Mouse (Mus musculus) heart, adult 2 months (tissue): Measurements from ENCODE around the gene Map4k5. TPM values are rescaled to one million over a fixed set of nuclear protein-coding genes. Genes with fewer than 3 reads are reported as not detected.

ENCODE experiments used
- DNase-seq, 2 experiments: peaks; one replicate each; pipeline ENCODE4 v3.0.0; 2021
- H3K27ac ChIP-seq: fragments of 200-600 bp; 2 replicates; pipeline ENCODE4 v1.8.1; 2022
- H3K27me3 ChIP-seq: fragments of 200-500 bp; 2 replicates; pipeline ENCODE4 v1.6.1; 2012; ENCODE audit warnings: mild to moderate bottlenecking, low read length, inconsistent platforms, mixed read lengths; ENCODE audit not compliant: control insufficient read depth, insufficient read depth
- H3K36me3 ChIP-seq: fragments of 200-500 bp; 2 replicates; pipeline ENCODE4 v1.6.1; 2012; ENCODE audit warnings: low read length, inconsistent platforms; ENCODE audit not compliant: control insufficient read depth, insufficient read depth
- H3K4me1 ChIP-seq: fragments of 200-500 bp; 2 replicates; pipeline ENCODE4 v1.6.1; 2011; ENCODE audit warnings: low read length; ENCODE audit not compliant: control insufficient read depth, insufficient read depth
- H3K4me3 ChIP-seq: fragments of 200-600 bp; 2 replicates; pipeline ENCODE4 v1.8.1; 2022
- H3K79me2 ChIP-seq: fragments of 200-500 bp; replicated peaks from 2 replicates; pipeline ENCODE4 v1.6.1; 2012; ENCODE audit warnings: mild to moderate bottlenecking, inconsistent platforms, low read length, moderate library complexity, mixed read lengths; ENCODE audit not compliant: control insufficient read depth, insufficient read depth
- H3K9ac ChIP-seq: fragments of 200-500 bp; 2 replicates; pipeline ENCODE4 v1.6.1; 2012; ENCODE audit warnings: low read depth, mild to moderate bottlenecking, control low read depth, inconsistent platforms, low read length, mixed read lengths
- CTCF ChIP-seq: fragments of 200-600 bp; IDR thresholded peaks from 2 replicates; pipeline ENCODE4 v1.8.1; 2022; ENCODE audit warnings: antibody characterized with exemption, mild to moderate bottlenecking, moderate library complexity
- EP300 ChIP-seq: fragments of 200-500 bp; IDR thresholded peaks from 2 replicates; pipeline ENCODE4 v1.6.1; 2011; ENCODE audit warnings: low read depth, low read length, control low read depth; ENCODE audit not compliant: insufficient read depth
- POLR2A ChIP-seq: fragments of 200-500 bp; IDR thresholded peaks from 2 replicates; pipeline ENCODE4 v1.6.1; 2011; ENCODE audit warnings: mild to moderate bottlenecking, low read depth, low read length, control low read depth; ENCODE audit not compliant: insufficient read depth
- WGBS: fragments of 180-500 bp; shearing (Covaris S2); methylation state at CpG from one replicate; pipeline ENCODE4 v1.1.7; 2018; 5-methylcytosine and 5-hydroxymethylcytosine counted together
- intact Hi-C: fragments of 180-260 bp; cut with DNase I; formaldehyde crosslinking; loops from one replicate; pipeline ENCODE4 v1.15.1; 2025
- microRNA-seq, 2 experiments: library from miRNA; unstranded; fragments of <30 nt; microRNA quantifications; one replicate each; pipeline ENCODE4 v1.2.0; 2021
- polyA plus RNA-seq: library from polyadenylated mRNA; depleted of rRNA; stranded (reverse); fragments of >200 nt; gene quantifications from 2 replicates; pipeline ENCODE4 v1.2.3, GENCODE M21; 2012; rRNA removed
- total RNA-seq, 2 experiments: library from RNA; stranded (reverse); gene quantifications; 2 replicates each; pipeline ENCODE4 v1.2.3; 2021

Gene Map4k5
- total and polyA plus RNA-seq, 3 experiments = 5.6 to 21.7 (median 20.0) TPM

GRCm38 (mm10) chr12:69757418-69758141 is 135.4 kb downstream of the Map4k5 start:
- intact Hi-C loops = loop anchor here (1.0 to 10.0 kb wide), 3 partner anchors 135 to 387 kb away; partner anchors contain the start of genes Atl1 and Map4k5
- no peaks in the 10 kb centered on the region for H3K79me2 ChIP-seq
- H3K9ac ChIP-seq = peak overlapping the region; percentile 4
- WGBS = 3% methylated on average over 22 of the region's 22 CpGs
- DNase-seq = peak; percentile 84 to 90
- peak; percentile 94 for TF ChIP-seq CTCF
- peak; percentile 87; the same call in 1 of the 2 replicates for TF ChIP-seq EP300
- no peak; the same call in 1 of the 2 replicates for TF ChIP-seq POLR2A
- peak overlapping the region; percentile 29; the same call in 1 of the 2 replicates for H3K4me3 ChIP-seq
- peak overlapping the region; percentile 88 for H3K27ac ChIP-seq
- no peaks in the 10 kb centered on the region for H3K27me3 ChIP-seq
- H3K36me3 ChIP-seq = no peaks in the 10 kb centered on the region
- peaks cover 3% of the 10 kb centered on the region for H3K4me1 ChIP-seq

- no peak for DNase-seq
- Histone ChIP-seq H3K9ac (no peak overlapping the region), H3K27ac (no peak overlapping the region), H3K36me3 (no peaks in the 10 kb centered on the region), H3K79me2 (no peaks in the 10 kb centered on the region), H3K27me3 (no peaks in the 10 kb centered on the region), H3K4me1 (peaks cover 7% of the 10 kb centered on the region), H3K4me3 (no peak overlapping the region)
- 90% methylated on average over 5 of the region's 5 CpGs for WGBS
- TF ChIP-seq CTCF = no peak
- no peak for TF ChIP-seq POLR2A
- no peak for TF ChIP-seq EP300
- intact Hi-C loops = loop anchor here (10.0 kb wide), 1 partner anchor 389 kb away; no protein-coding TSS in a partner anchor
These were observed 137.0 kb downstream of the Map4k5 start for GRCm38 (mm10) chr12:69756015-69756414.

GRCm38 (mm10) chr12:69753936-69754335 is 139.1 kb downstream of the Map4k5 start:
- DNase-seq = no peak
- Histone ChIP-seq H3K9ac (no peak overlapping the region), H3K4me3 (no peak overlapping the region), H3K36me3 (0 out of 2 replicates have a peak, but pooled peaks cover 2% of the 10 kb centered on the region), H3K27ac (no peak overlapping the region), H3K27me3 (no peaks in the 10 kb centered on the region), H3K4me1 (peaks cover 9% of the 10 kb centered on the region), H3K79me2 (no peaks in the 10 kb centered on the region)
- intact Hi-C loops = loop anchor here (10.0 kb wide), 1 partner anchor 391 kb away; no protein-coding TSS in a partner anchor
- TF ChIP-seq EP300 = no peak
- 68% methylated on average over 5 of the region's 5 CpGs for WGBS

Small RNAs within 50 kb of the gene (microRNA-seq; reads per million reads assigned to microRNA genes)
- gene Mir681 = 0 reads per million in 2 experiments

Other genes starting within 250 kb of the Map4k5 start
- 10 to 100 TPM; 33.7 to 38.5 TPM for gene Sos2, start 211.3 kb downstream of the Map4k5 start, total RNA-seq
- gene Sos2, start 211.3 kb downstream of the Map4k5 start, polyA plus RNA-seq = 21.3 and 33.1 TPM in 2 replicates
- 10 to 100 TPM; 41.9 to 49.4 TPM for gene L2hgdh, start 168.3 kb downstream of the Map4k5 start, total RNA-seq
- 13.8 and 33.4 TPM in 2 replicates for gene L2hgdh, start 168.3 kb downstream of the Map4k5 start, polyA plus RNA-seq
- 10 to 100 TPM; 31.5 to 34.7 TPM for gene Atp5s, start 168.2 kb downstream of the Map4k5 start, total RNA-seq
- gene Atp5s, start 168.2 kb downstream of the Map4k5 start, polyA plus RNA-seq = 22.5 and 56.1 TPM in 2 replicates
- 10 to 100 TPM in 1 of 2 experiments, 1 to 10 TPM in 1; 9.3 to 11.2 TPM for gene Cdkl1, start 101.9 kb downstream of the Map4k5 start, total RNA-seq
- gene Cdkl1, start 101.9 kb downstream of the Map4k5 start, polyA plus RNA-seq = 2.0 and 3.0 TPM in 2 replicates
- gene Atl1, start 586 bp downstream of the Map4k5 start, total RNA-seq = 1 to 10 TPM; 4.0 TPM
- gene Atl1, start 586 bp downstream of the Map4k5 start, polyA plus RNA-seq = 2.9 and 3.5 TPM in 2 replicates
- 10 to 100 TPM; 21.3 to 23.6 TPM for gene Sav1, start 93.8 kb upstream of the Map4k5 start, total RNA-seq
- 13.5 and 25.8 TPM in 2 replicates for gene Sav1, start 93.8 kb upstream of the Map4k5 start, polyA plus RNA-seq
- gene Nin, start 220.5 kb upstream of the Map4k5 start, total RNA-seq = 10 to 100 TPM; 13.7 to 17.3 TPM
- 4.5 and 9.3 TPM in 2 replicates for gene Nin, start 220.5 kb upstream of the Map4k5 start, polyA plus RNA-seq